Comparison of ENCODE assay signal across 8 mouse cellular contexts in genomic region chr5:122821524-122821885, GRCm38 (mm10). TPM values are rescaled to one million over a fixed set of nuclear protein-coding genes. Genes with fewer than 3 reads are reported as not detected.
DNase-seq lines count a peak whose midpoint lies in the region; ATAC-seq and TF ChIP-seq lines count a peak whose summit lies in the region.

No protein-coding gene starts in this region.

- WGBS in kidney, embryonic 15.5 days, result under 1% methylated on average over 10 of the region's 10 CpGs
- 0% methylated on average over 10 of the region's 10 CpGs for WGBS in hindbrain, postnatal 0 days
- WGBS in midbrain, embryonic 15.5 days, result 0% methylated on average over 10 of the region's 10 CpGs

- H3K9ac ChIP-seq in kidney, embryonic 15.5 days, result peak overlapping the region; percentile 51
- peak overlapping the region; percentile 69 for H3K9ac ChIP-seq in hindbrain, postnatal 0 days (replicated peaks; ENCODE audit: low read length)
- H3K9ac ChIP-seq in midbrain, embryonic 15.5 days, result peak overlapping the region; percentile 37; the same call in 1 of the 2 replicates

- H3K4me3 ChIP-seq in kidney, embryonic 15.5 days (replicated peaks), result peak overlapping the region; percentile 73
- H3K4me3 ChIP-seq in cortical plate, adult 2 months (ENCODE audit: insufficient read depth, low read length), result peak overlapping the region; percentile 87
- H3K4me3 ChIP-seq in hindbrain, postnatal 0 days (ENCODE audit: low read length), result peak overlapping the region; percentile 56
- H3K4me3 ChIP-seq in midbrain, embryonic 15.5 days, result peak overlapping the region; percentile 87

- H3K27ac ChIP-seq in kidney, embryonic 15.5 days, result peak overlapping the region; percentile 97
- no peak overlapping the region for H3K27ac ChIP-seq in cortical plate, adult 2 months (ENCODE audit: insufficient read depth, low read length)
- H3K27ac ChIP-seq in hindbrain, postnatal 0 days, result peak overlapping the region; percentile 87
- peak overlapping the region; percentile 98 for H3K27ac ChIP-seq in midbrain, embryonic 15.5 days

- DNase-seq in kidney, postnatal 14 days, result no peak
- DNase-seq in hindbrain, postnatal 0 days (ENCODE audit: low spot score), result no peak
- no peak for DNase-seq in right cerebral cortex, adult 18-20 months
- no peak for DNase-seq in cerebellum, adult 8-10 months
- no peak for DNase-seq in cerebellum, postnatal 14 days

- peak; percentile 57 for ATAC-seq in kidney, embryonic 15.5 days (replicated peaks; ENCODE audit: low FRiP score)
- ATAC-seq in hindbrain, postnatal 0 days, result peak; percentile 67
- peak; percentile 70 for ATAC-seq in midbrain, embryonic 15.5 days (replicated peaks)

- H3K4me2 ChIP-seq in kidney, embryonic 15.5 days, result peak overlapping the region; percentile 62
- H3K4me2 ChIP-seq in hindbrain, postnatal 0 days (ENCODE audit: low read depth, low read length), result peak overlapping the region; percentile 60
- peak overlapping the region; percentile 52 for H3K4me2 ChIP-seq in midbrain, embryonic 15.5 days

- H3K27me3 ChIP-seq in kidney, embryonic 15.5 days, result no peaks in the 10 kb centered on the region
- H3K27me3 ChIP-seq in hindbrain, postnatal 0 days (ENCODE audit: insufficient read depth, low read length), result no peaks in the 10 kb centered on the region
- H3K27me3 ChIP-seq in midbrain, embryonic 15.5 days (replicated peaks), result no peaks in the 10 kb centered on the region

- H3K36me3 ChIP-seq in kidney, embryonic 15.5 days, result peaks cover 28% of the 10 kb centered on the region
- peaks cover 19% of the 10 kb centered on the region for H3K36me3 ChIP-seq in hindbrain, postnatal 0 days (ENCODE audit: insufficient read depth, low read length)
- peaks cover 19% of the 10 kb centered on the region for H3K36me3 ChIP-seq in midbrain, embryonic 15.5 days (replicated peaks)

- no peak for TF ChIP-seq CTCF in cortical plate, adult 2 months (IDR thresholded peaks at IDR 0.05; ENCODE audit: extremely low read depth, insufficient read depth, low read length)
- TF ChIP-seq CTCF in hindbrain, postnatal 0 days (IDR thresholded peaks at IDR 0.05; ENCODE audit: low read depth), result no peak

- peaks cover 10% of the 10 kb centered on the region for H3K4me1 ChIP-seq in kidney, embryonic 15.5 days
- peaks cover 6% of the 10 kb centered on the region; the same call in 1 of the 2 replicates for H3K4me1 ChIP-seq in cortical plate, adult 2 months (ENCODE audit: control insufficient read depth, insufficient read depth, low read length)
- H3K4me1 ChIP-seq in hindbrain, postnatal 0 days (ENCODE audit: insufficient read depth, low read length), result no peaks in the 10 kb centered on the region
- peaks cover 17% of the 10 kb centered on the region for H3K4me1 ChIP-seq in midbrain, embryonic 15.5 days

- H3K9me3 ChIP-seq in kidney, embryonic 15.5 days (replicated peaks), result no peaks in the 10 kb centered on the region
- no peaks in the 10 kb centered on the region for H3K9me3 ChIP-seq in hindbrain, postnatal 0 days (ENCODE audit: low read length)
- no peaks in the 10 kb centered on the region for H3K9me3 ChIP-seq in midbrain, embryonic 15.5 days

- TF ChIP-seq POLR2A in cortical plate, adult 2 months (IDR thresholded peaks at IDR 0.05; ENCODE audit: extremely low read depth, insufficient read depth, low read length), result no peak

RNA-seq across cellular contexts. Expression of gene Anapc5, which starts 0.4 kb away (rescaled TPM):
- polyA plus RNA-seq in kidney, embryonic 15.5 days (2015; fragmentation: Nextera tagmentation; extraction: Ambion mirVana), result 420 and 439 TPM in 2 replicates
- polyA plus RNA-seq in cortical plate, adult 2 months (2012; rRNA removed), result 420 and 467 TPM in 2 replicates
- total RNA-seq in hindbrain, postnatal 0 days (2014; rRNA removed), result 446 and 449 TPM in 2 replicates
- 416 and 426 TPM in 2 replicates for polyA plus RNA-seq in hindbrain, postnatal 0 days (2015; fragmentation: Nextera tagmentation; extraction: Ambion mirVana)
- polyA plus RNA-seq in midbrain, embryonic 15.5 days (2015; fragmentation: Nextera tagmentation; extraction: Ambion mirVana), result 531 and 544 TPM in 2 replicates

RNA-seq across cellular contexts. Expression of gene Rnf34, which starts 28.3 kb away (rescaled TPM):
- 32.3 and 34.2 TPM in 2 replicates for polyA plus RNA-seq in kidney, embryonic 15.5 days (2015; fragmentation: Nextera tagmentation; extraction: Ambion mirVana)
- 35.8 and 38.1 TPM in 2 replicates for polyA plus RNA-seq in cortical plate, adult 2 months (2012; rRNA removed)
- 23.8 and 37.2 TPM in 2 replicates for total RNA-seq in hindbrain, postnatal 0 days (2014; rRNA removed)
- 43.0 and 46.2 TPM in 2 replicates for polyA plus RNA-seq in hindbrain, postnatal 0 days (2015; fragmentation: Nextera tagmentation; extraction: Ambion mirVana)
- polyA plus RNA-seq in midbrain, embryonic 15.5 days (2015; fragmentation: Nextera tagmentation; extraction: Ambion mirVana), result 49.9 TPM in 2 replicates

RNA-seq across cellular contexts. Expression of gene Camkk2, which starts 42.3 kb away (rescaled TPM):
- polyA plus RNA-seq in kidney, embryonic 15.5 days (2015; fragmentation: Nextera tagmentation; extraction: Ambion mirVana), result 35.5 and 39.5 TPM in 2 replicates
- polyA plus RNA-seq in cortical plate, adult 2 months (2012; rRNA removed), result 274 and 276 TPM in 2 replicates
- 82.0 and 112 TPM in 2 replicates for total RNA-seq in hindbrain, postnatal 0 days (2014; rRNA removed)
- 61.8 and 65.3 TPM in 2 replicates for polyA plus RNA-seq in hindbrain, postnatal 0 days (2015; fragmentation: Nextera tagmentation; extraction: Ambion mirVana)
- polyA plus RNA-seq in midbrain, embryonic 15.5 days (2015; fragmentation: Nextera tagmentation; extraction: Ambion mirVana), result 66.1 and 69.4 TPM in 2 replicates
